In the genomic region with DNA sequence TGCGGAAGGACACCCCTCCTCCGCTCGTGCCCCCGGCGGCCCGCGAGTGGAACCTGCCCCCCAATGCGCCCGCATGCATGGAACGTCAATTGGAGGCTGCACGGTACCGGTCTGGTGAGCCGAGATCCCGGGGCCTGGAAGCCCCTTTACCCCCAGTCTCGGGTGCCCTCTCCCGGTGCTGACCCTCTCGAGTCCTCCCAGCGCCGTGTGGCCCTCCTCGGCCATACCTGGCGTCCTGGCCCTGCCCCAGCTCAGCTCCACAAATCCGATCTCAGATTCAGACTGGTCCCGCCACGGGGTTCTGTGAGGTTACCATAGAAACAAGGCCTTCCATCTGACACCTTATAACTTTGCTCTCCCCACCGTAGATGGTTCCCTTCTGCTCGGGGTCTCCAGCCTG, we compare ENCODE assay signal across 8 mouse cellular contexts. TPM values are rescaled to one million over a fixed set of nuclear protein-coding genes. Genes with fewer than 3 reads are reported as not detected.
DNase-seq lines count a peak whose midpoint lies in the region; ATAC-seq and TF ChIP-seq lines count a peak whose summit lies in the region.

No protein-coding gene starts in this region.

- TF ChIP-seq CTCF in bone marrow, adult 2 months (IDR thresholded peaks at IDR 0.05; ENCODE audit: control insufficient read depth, insufficient read depth, low read length), result no peak

- H3K27me3 ChIP-seq in kidney, embryonic 16.5 days (ENCODE audit: insufficient read depth, low read length), result no peaks in the 10 kb centered on the region

- H3K9ac ChIP-seq in kidney, embryonic 16.5 days (replicated peaks; ENCODE audit: low read length), result peak overlapping the region; percentile 92

- H3K9me3 ChIP-seq in kidney, embryonic 16.5 days (ENCODE audit: low read length), result no peaks in the 10 kb centered on the region

- peak overlapping the region; percentile 57; the same call in 1 of the 2 replicates for H3K27ac ChIP-seq in kidney, embryonic 16.5 days (ENCODE audit: low read length)
- H3K27ac ChIP-seq in bone marrow, adult 2 months (ENCODE audit: control insufficient read depth, insufficient read depth, low read depth, low read length, poor library complexity), result peak overlapping the region; percentile 55

- peak overlapping the region; percentile 95 for H3K4me3 ChIP-seq in kidney, embryonic 16.5 days (ENCODE audit: low read length)
- peak overlapping the region; percentile 92 for H3K4me3 ChIP-seq in bone marrow, adult 2 months (replicated peaks; ENCODE audit: control insufficient read depth, low read depth, low read length)

- H3K4me1 ChIP-seq in kidney, embryonic 16.5 days (ENCODE audit: insufficient read depth, low read length), result peaks cover 26% of the 10 kb centered on the region
- no peaks in the 10 kb centered on the region for H3K4me1 ChIP-seq in bone marrow, adult 2 months (ENCODE audit: control insufficient read depth, insufficient read depth, low read length)

- 0% methylated on average over 26 of the region's 26 CpGs for WGBS in kidney, embryonic 16.5 days
- 1% methylated on average over 26 of the region's 26 CpGs for WGBS in bone marrow, adult 2 months

- H3K36me3 ChIP-seq in kidney, embryonic 16.5 days (ENCODE audit: insufficient read depth, low read length), result peaks cover 40% of the 10 kb centered on the region

- peak overlapping the region; percentile 77 for H3K4me2 ChIP-seq in kidney, embryonic 16.5 days (replicated peaks; ENCODE audit: low read depth, low read length)

- no peak for DNase-seq in kidney, adult 11 months
- peak; percentile 35 for DNase-seq in forelimb bud, embryonic 11.5 days (ENCODE audit: low read depth, low spot score)
- DNase-seq in cerebellum, adult 8-10 months, result no peak
- DNase-seq in cerebellum, postnatal 4 days (ENCODE audit: low spot score in 2 of 2), result no peak

- peak; percentile 88 for ATAC-seq in kidney, embryonic 16.5 days (ENCODE audit: low FRiP score, low TSS enrichment)
- peak; percentile 24 for ATAC-seq in megakaryocyte progenitor cell, adult 5-6 weeks (replicated peaks; ENCODE audit: poor library complexity)
- ATAC-seq in erythroid progenitor cell, adult 5-6 weeks (replicated peaks; ENCODE audit: low FRiP score, poor library complexity, severe bottlenecking), result no peak

- no peak for TF ChIP-seq POLR2A in bone marrow, adult 2 months (IDR thresholded peaks at IDR 0.05; ENCODE audit: borderline replicate concordance, control insufficient read depth, low read depth, low read length)

RNA-seq across cellular contexts. Expression of a gene that starts 0.3 kb away (rescaled TPM):
- 535 and 587 TPM in 2 replicates for polyA plus RNA-seq in kidney, embryonic 16.5 days (2015; fragmentation: Nextera tagmentation; extraction: Ambion mirVana)
- polyA plus RNA-seq in bone marrow, adult 2 months (2011; ENCODE audit: insufficient read depth, insufficient read length, low replicate concordance, missing spikeins), result 125 and 184 TPM in 2 replicates
- total RNA-seq in megakaryocyte progenitor cell, adult 5-6 weeks (2015), result 472 and 511 TPM in 2 replicates
- 494 and 515 TPM in 2 replicates for total RNA-seq in megakaryocyte progenitor cell, adult 5-6 weeks (2017)
- total RNA-seq in erythroid progenitor cell, adult 5-6 weeks (2015; ENCODE audit: low replicate concordance), result 263 and 304 TPM in 2 replicates
- total RNA-seq in erythroid progenitor cell, adult 5-6 weeks (2017; ENCODE audit: low replicate concordance), result 199 and 322 TPM in 2 replicates

RNA-seq across cellular contexts. Expression of a gene that starts 0.4 kb away (rescaled TPM):
- 157 and 161 TPM in 2 replicates for polyA plus RNA-seq in kidney, embryonic 16.5 days (2015; fragmentation: Nextera tagmentation; extraction: Ambion mirVana)
- polyA plus RNA-seq in bone marrow, adult 2 months (2011; ENCODE audit: insufficient read depth, insufficient read length, low replicate concordance, missing spikeins), result 15.8 and 23.9 TPM in 2 replicates
- total RNA-seq in megakaryocyte progenitor cell, adult 5-6 weeks (2015), result 58.5 and 68.7 TPM in 2 replicates
- 37.6 and 39.1 TPM in 2 replicates for total RNA-seq in megakaryocyte progenitor cell, adult 5-6 weeks (2017)
- total RNA-seq in erythroid progenitor cell, adult 5-6 weeks (2015; ENCODE audit: low replicate concordance), result 11.5 and 17.6 TPM in 2 replicates
- 8.7 and 10.1 TPM in 2 replicates for total RNA-seq in erythroid progenitor cell, adult 5-6 weeks (2017; ENCODE audit: low replicate concordance)

RNA-seq across cellular contexts. Expression of a gene that starts 13.9 kb away (rescaled TPM):
- 1.3 and 1.7 TPM in 2 replicates for polyA plus RNA-seq in kidney, embryonic 16.5 days (2015; fragmentation: Nextera tagmentation; extraction: Ambion mirVana)
- 5.5 and 16.0 TPM in 2 replicates for polyA plus RNA-seq in bone marrow, adult 2 months (2011; ENCODE audit: insufficient read depth, insufficient read length, low replicate concordance, missing spikeins)
- 4.0 and 4.5 TPM in 2 replicates for total RNA-seq in megakaryocyte progenitor cell, adult 5-6 weeks (2015)
- total RNA-seq in megakaryocyte progenitor cell, adult 5-6 weeks (2017), result 1.4 and 1.5 TPM in 2 replicates
- total RNA-seq in erythroid progenitor cell, adult 5-6 weeks (2015; ENCODE audit: low replicate concordance), result 5.0 and 9.4 TPM in 2 replicates
- 0.30 and 3.9 TPM in 2 replicates for total RNA-seq in erythroid progenitor cell, adult 5-6 weeks (2017; ENCODE audit: low replicate concordance)

RNA-seq across cellular contexts. Expression of a gene that starts 27.1 kb away (rescaled TPM):
- 0.40 and 0.62 TPM in 2 replicates for polyA plus RNA-seq in kidney, embryonic 16.5 days (2015; fragmentation: Nextera tagmentation; extraction: Ambion mirVana)
- 27.2 and 72.9 TPM in 2 replicates for polyA plus RNA-seq in bone marrow, adult 2 months (2011; ENCODE audit: insufficient read depth, insufficient read length, low replicate concordance, missing spikeins)
- 33.1 and 45.9 TPM in 2 replicates for total RNA-seq in megakaryocyte progenitor cell, adult 5-6 weeks (2015)
- total RNA-seq in megakaryocyte progenitor cell, adult 5-6 weeks (2017), result 19.2 and 22.3 TPM in 2 replicates
- total RNA-seq in erythroid progenitor cell, adult 5-6 weeks (2015; ENCODE audit: low replicate concordance), result 9.4 and 12.2 TPM in 2 replicates
- 1.4 and 3.4 TPM in 2 replicates for total RNA-seq in erythroid progenitor cell, adult 5-6 weeks (2017; ENCODE audit: low replicate concordance)

RNA-seq across cellular contexts. Expression of a gene that starts 54.9 kb away (rescaled TPM):
- 0.24 and 0.33 TPM in 2 replicates for polyA plus RNA-seq in kidney, embryonic 16.5 days (2015; fragmentation: Nextera tagmentation; extraction: Ambion mirVana)
- not detected in 2 replicates for polyA plus RNA-seq in bone marrow, adult 2 months (2011; ENCODE audit: insufficient read depth, insufficient read length, low replicate concordance, missing spikeins)
- total RNA-seq in megakaryocyte progenitor cell, adult 5-6 weeks (2015), result not detected in 2 replicates
- total RNA-seq in megakaryocyte progenitor cell, adult 5-6 weeks (2017), result not detected in 2 replicates
- total RNA-seq in erythroid progenitor cell, adult 5-6 weeks (2015; ENCODE audit: low replicate concordance), result not detected in 2 replicates
- total RNA-seq in erythroid progenitor cell, adult 5-6 weeks (2017; ENCODE audit: low replicate concordance), result not detected in 2 replicates
